Mouse (Mus musculus): ENCODE measurements around the gene Rad51b. TPM values are rescaled to one million over a fixed set of nuclear protein-coding genes. Genes with fewer than 3 reads are reported as not detected.

Gene Rad51b
- total RNA-seq, 2 experiments from 2014 or later = 0.63 to 1.7 TPM

- no peak for DNase-seq
Observed at GRCm38 (mm10) chr12:79649796-79650195, 352.7 kb downstream of the Rad51b start.

- DNase-seq = no peak
Observed at GRCm38 (mm10) chr12:79655138-79655537, 358.1 kb downstream of the Rad51b start.

- DNase-seq = no peak
Observed at GRCm38 (mm10) chr12:79658861-79659260, 361.8 kb downstream of the Rad51b start.

GRCm38 (mm10) chr12:79661270-79661669, 364.2 kb downstream of the Rad51b start:
- no peak for DNase-seq

- no peak for DNase-seq
Observed at GRCm38 (mm10) chr12:79663131-79663892, 366.2 kb downstream of the Rad51b start.

- DNase-seq = no peak
Observed at GRCm38 (mm10) chr12:79663893-79664574, 367.0 kb downstream of the Rad51b start.

- DNase-seq = no peak
Observed at GRCm38 (mm10) chr12:79674846-79675439, 377.9 kb downstream of the Rad51b start.

GRCm38 (mm10) chr12:79675440-79676176, 378.5 kb downstream of the Rad51b start:
- DNase-seq = peak; percentile 43

- no peak for DNase-seq
Observed at GRCm38 (mm10) chr12:79676251-79676650, 379.2 kb downstream of the Rad51b start.

GRCm38 (mm10) chr12:79676896-79677295, 379.8 kb downstream of the Rad51b start:
- no peak for DNase-seq

GRCm38 (mm10) chr12:79679251-79679901, 382.3 kb downstream of the Rad51b start:
- DNase-seq = no peak

GRCm38 (mm10) chr12:79679941-79680697, 383.0 kb downstream of the Rad51b start:
- DNase-seq = peak; percentile 29

- no peak for DNase-seq
Observed at GRCm38 (mm10) chr12:79680698-79681072, 383.6 kb downstream of the Rad51b start.

- no peak for DNase-seq
Observed at GRCm38 (mm10) chr12:79681571-79681970, 384.5 kb downstream of the Rad51b start.

- no peak for DNase-seq
Observed at GRCm38 (mm10) chr12:79683350-79683749, 386.3 kb downstream of the Rad51b start.

GRCm38 (mm10) chr12:79683759-79684158, 386.7 kb downstream of the Rad51b start:
- no peak for DNase-seq

- DNase-seq = no peak
Observed at GRCm38 (mm10) chr12:79684338-79684737, 387.3 kb downstream of the Rad51b start.

- DNase-seq = no peak
Observed at GRCm38 (mm10) chr12:79686594-79687325, 389.7 kb downstream of the Rad51b start.

- DNase-seq = no peak
Observed at GRCm38 (mm10) chr12:79687683-79688386, 390.8 kb downstream of the Rad51b start.

- no peak for DNase-seq
Observed at GRCm38 (mm10) chr12:79689299-79689698, 392.2 kb downstream of the Rad51b start.
